Mouse (Mus musculus) spleen, adult 2 months (tissue): Measurements from ENCODE around the gene Il11. TPM values are rescaled to one million over a fixed set of nuclear protein-coding genes. Genes with fewer than 3 reads are reported as not detected.
A peak's percentile ranks its signal among the peaks of the same experiment; 100 is the strongest.
"Not testable (repeated sequence)": the region's sequence is repeated elsewhere in the genome, so short reads cannot be mapped to it uniquely, and the experiment has no call there.

Source experiments
- DNase-seq, 2 experiments: peaks; one replicate each; pipeline versions ENCODE4 v3.0.0 to v3.0.0-alpha.2; 2012 to 2021; ENCODE audit warnings: low spot score in 2 of 2, low read depth in 1 of 2
- H3K27ac ChIP-seq: fragments of 200-500 bp; 2 replicates; pipeline ENCODE4 v1.5.1; 2012; ENCODE audit warnings: low read length, inconsistent platforms; ENCODE audit not compliant: insufficient read depth
- H3K27me3 ChIP-seq: fragments of 200-500 bp; 2 replicates; pipeline ENCODE4 v1.6.1; 2012; ENCODE audit warnings: mild to moderate bottlenecking, moderate library complexity, low read length, inconsistent platforms; ENCODE audit not compliant: control insufficient read depth, insufficient read depth
- H3K36me3 ChIP-seq: fragments of 200-500 bp; 2 replicates; pipeline ENCODE4 v1.6.1; 2012; ENCODE audit warnings: mild to moderate bottlenecking, low read length, inconsistent platforms; ENCODE audit not compliant: control insufficient read depth, insufficient read depth
- H3K4me1 ChIP-seq: fragments of 200-500 bp; 2 replicates; pipeline ENCODE4 v1.6.1; 2011; ENCODE audit warnings: inconsistent platforms; ENCODE audit not compliant: control insufficient read depth, insufficient read depth, insufficient read length
- H3K4me3 ChIP-seq: fragments of 200-500 bp; 2 replicates; pipeline ENCODE4 v1.5.1; 2011; ENCODE audit warnings: mild to moderate bottlenecking, inconsistent platforms; ENCODE audit not compliant: insufficient read depth, insufficient read length; ENCODE audit errors: extremely low read depth
- CTCF ChIP-seq: fragments of 200-500 bp; IDR thresholded peaks from 2 replicates; pipeline ENCODE4 v1.5.1; 2011; ENCODE audit warnings: mild to moderate bottlenecking, inconsistent platforms; ENCODE audit not compliant: insufficient read depth, insufficient read length, insufficient replicate concordance; ENCODE audit errors: extremely low read depth
- POLR2A ChIP-seq: fragments of 200-500 bp; IDR thresholded peaks from 2 replicates; pipeline ENCODE4 v1.6.1; 2011; ENCODE audit warnings: low read depth, low read length, inconsistent platforms
- WGBS: fragments of 180-500 bp; shearing (Covaris S2); methylation state at CpG from one replicate; pipeline ENCODE4 v1.1.7; 2018; 5-methylcytosine and 5-hydroxymethylcytosine counted together
- polyA plus RNA-seq: library from polyadenylated mRNA; depleted of rRNA; stranded (reverse); fragments of >200 nt; gene quantifications from 2 replicates; pipeline ENCODE4 v1.2.3, GENCODE M21; 2012

The Il11 gene
- polyA plus RNA-seq, 1 experiment = 0.23 TPM

DNA sequence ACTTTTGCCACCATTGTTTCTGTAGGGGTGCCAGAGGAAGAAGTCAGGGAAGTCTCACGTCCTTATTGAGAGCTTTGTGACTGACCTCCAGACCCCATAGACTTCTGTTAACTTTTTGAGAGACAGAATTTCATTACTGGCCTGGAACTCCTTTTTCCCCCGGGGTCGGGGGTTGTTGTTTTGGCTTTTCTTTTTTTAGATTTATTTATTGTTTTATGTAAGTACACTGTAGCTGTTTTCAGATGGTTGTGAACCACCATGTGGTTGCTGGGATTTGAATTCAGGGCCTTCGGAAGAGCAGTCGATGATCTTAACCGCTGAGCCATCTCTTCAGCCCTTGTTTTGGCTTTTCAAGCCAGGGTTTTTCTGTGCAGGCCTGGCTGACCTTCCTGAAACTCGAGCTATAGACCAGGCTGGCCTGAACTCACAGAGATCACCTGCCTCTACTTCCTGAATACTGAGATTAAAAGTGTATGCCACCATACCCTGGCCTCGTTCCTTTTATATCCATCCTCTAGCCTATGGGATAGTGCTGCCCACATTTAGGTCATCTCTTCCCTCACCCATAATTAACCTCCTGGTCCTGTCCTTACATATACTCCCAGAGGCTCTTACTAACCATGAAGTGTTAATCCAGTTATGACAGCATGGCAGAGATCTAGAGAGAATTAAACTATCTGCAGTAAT, 30.6 kb upstream of the Il11 start:
- Histone ChIP-seq H3K4me1 (peaks cover 8% of the 10 kb centered on the region), H3K27me3 (no peaks in the 10 kb centered on the region), H3K27ac (peak overlapping the region; percentile 92), H3K36me3 (peaks cover 14% of the 10 kb centered on the region), H3K4me3 (peak overlapping the region; percentile 77)
- 18% methylated on average over 8 of the region's 8 CpGs for WGBS
- DNase-seq = no peak
- TF ChIP-seq CTCF (no peak), POLR2A (no peak)

DNA sequence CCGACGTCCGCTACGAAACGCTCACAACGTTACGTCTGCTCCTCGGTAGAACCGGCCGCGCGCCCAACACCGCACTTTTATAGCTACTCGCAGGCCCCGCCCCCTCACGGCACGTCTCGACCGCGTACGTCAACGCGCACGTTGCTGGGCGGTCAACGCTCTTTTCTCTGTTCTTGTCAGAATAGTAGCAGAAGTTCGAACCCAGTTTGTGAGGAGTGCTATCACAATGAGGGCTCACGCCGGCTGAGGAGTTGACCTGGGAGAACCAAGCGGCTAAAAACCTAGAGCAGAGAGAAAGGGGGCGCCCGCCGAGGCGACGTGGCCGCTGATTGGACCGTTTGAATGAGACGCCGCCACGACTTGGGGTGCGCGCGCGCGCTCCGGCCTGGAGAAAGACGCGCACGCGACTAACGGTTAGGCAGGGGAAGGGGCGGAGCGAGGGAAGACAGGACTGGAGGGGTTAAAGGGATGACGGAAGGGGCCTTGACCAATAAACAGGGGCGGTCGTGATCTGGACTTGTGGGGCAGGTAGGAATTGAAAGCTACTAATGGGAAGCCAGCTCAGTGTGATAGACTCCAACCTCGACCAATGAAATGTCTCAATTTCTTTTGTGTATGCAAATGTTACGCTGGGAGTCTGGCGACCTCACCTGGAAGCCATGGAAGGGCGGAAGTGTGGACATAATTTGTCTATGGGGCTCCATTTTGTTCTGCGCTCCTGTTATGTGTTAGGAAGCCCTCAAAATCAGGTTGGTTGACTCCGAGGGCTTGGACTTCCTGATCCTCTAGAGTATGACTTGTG, 29.8 kb upstream of the Il11 start, which contains the start of gene Ube2s:
Ube2s (minus strand) TSS at position 288 of the 802 bp plus-strand sequence.
- Histone ChIP-seq H3K4me1 (peaks cover 8% of the 10 kb centered on the region), H3K36me3 (peaks cover 17% of the 10 kb centered on the region), H3K27me3 (no peaks in the 10 kb centered on the region), H3K4me3 (peak within 1 kb of the TSS; percentile 77), H3K27ac (peak within 1 kb of the TSS; percentile 92)
- DNase-seq = peak; percentile 97 to 100
- under 1% methylated on average over 62 of the region's 62 CpGs for WGBS
- no peak for TF ChIP-seq CTCF
- TF ChIP-seq POLR2A = peak; percentile 60

DNA sequence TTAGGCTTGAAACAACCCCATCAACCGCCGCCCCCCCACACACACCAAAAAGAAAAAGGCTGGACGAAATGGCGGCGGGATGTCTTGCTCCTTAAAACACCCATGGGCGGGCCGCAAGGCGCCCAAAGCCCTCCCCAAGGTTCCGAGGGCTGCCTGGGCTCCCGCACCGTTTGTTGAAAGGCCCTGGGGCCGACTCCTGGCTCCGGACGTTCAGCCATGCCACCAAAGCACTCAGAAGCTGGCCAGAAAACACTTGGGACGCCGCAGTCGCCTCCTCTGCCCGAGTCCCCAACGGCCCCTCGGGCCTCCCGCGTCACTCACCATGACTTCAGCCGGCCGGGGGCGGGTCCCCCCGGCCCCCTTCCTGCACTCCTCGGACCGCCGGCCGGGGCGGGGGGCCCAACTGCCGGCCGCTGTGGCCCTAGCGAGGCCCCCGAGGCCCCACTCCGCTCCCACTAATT, 29.2 kb upstream of the Il11 start:
- Histone ChIP-seq H3K27ac (peak overlapping the region; percentile 92), H3K36me3 (peaks cover 22% of the 10 kb centered on the region), H3K4me3 (peak overlapping the region; percentile 77), H3K4me1 (peaks cover 8% of the 10 kb centered on the region), H3K27me3 (no peaks in the 10 kb centered on the region)
- peak; percentile 17 to 44 for DNase-seq
- TF ChIP-seq CTCF = no peak
- TF ChIP-seq POLR2A = no peak
- WGBS = 1% methylated on average over 32 of the region's 36 CpGs

DNA sequence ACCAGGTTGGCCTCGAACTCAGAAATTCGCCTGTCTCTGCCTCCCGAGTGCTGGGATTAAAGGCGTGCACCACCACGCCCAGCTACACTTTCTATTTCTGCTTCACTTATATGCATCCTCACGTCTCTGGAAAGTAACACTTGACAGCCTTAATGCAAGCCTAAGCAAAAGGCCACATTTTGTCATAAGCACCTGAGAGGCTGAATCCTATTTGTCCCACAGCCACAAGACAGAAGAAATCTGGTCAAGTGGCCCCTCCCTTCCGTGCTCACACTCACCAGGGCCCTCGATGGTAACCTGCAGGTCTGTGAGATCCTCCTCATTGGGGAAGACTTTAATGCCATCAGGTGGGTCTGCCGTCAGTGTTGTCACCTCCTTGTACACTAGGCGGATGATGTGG, 28.5 kb upstream of the Il11 start:
- Histone ChIP-seq H3K36me3 (peaks cover 23% of the 10 kb centered on the region), H3K4me3 (peak overlapping the region; percentile 77; the same call in 1 of the 2 replicates)
- not testable (repeated sequence) for H3K4me1 ChIP-seq, H3K27me3 ChIP-seq, H3K27ac ChIP-seq, DNase-seq
- 28% methylated on average over 10 of the region's 10 CpGs for WGBS

DNA sequence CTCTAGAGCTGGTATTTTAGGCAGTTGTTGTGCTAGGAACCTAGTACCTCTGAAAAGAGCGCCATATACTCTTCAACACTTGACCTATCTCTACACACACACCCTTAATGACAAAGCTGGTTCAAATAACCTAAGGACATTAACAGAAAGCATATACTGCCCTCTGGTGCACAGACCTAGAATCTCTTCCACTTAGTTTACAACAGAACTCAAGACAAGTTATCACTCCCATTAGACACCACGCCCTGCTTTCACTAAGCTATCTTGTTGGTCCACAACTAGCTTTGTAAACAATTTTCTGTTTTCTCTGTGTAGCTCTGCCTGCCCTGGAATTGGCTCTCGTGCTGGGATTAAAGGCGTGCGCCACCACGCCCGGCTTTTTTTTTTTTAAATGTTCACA, 24.1 kb upstream of the Il11 start:
- TF ChIP-seq CTCF (no peak), POLR2A (no peak)
- 84% methylated on average over 7 of the region's 7 CpGs for WGBS
- H3K4me3 ChIP-seq = no peak overlapping the region
- H3K27ac ChIP-seq = no peak overlapping the region
- H3K27me3 ChIP-seq = no peaks in the 10 kb centered on the region
- H3K4me1 ChIP-seq = peaks cover 3% of the 10 kb centered on the region; the same call in 1 of the 2 replicates
- peak; percentile 21 to 52 for DNase-seq
- H3K36me3 ChIP-seq = peaks cover 25% of the 10 kb centered on the region

DNA sequence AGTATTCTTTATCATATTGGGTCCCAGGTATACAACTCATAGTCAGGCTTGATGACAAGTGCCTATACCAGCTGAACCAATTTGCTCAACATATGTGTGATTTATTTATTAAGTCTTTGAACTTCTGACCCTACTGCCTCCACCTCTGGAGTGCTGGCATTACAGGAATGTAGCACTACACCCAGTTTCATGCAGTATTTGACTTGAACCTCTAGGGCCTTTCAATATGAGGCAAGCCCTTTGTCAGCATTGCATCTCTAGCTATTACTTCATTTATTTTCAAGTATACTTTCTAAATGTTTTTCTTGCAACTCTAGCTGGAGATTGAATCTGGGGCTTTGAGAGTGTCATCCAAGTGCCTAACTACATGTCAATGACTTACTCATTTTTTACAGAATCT, 19.6 kb upstream of the Il11 start:
- peaks cover 6% of the 10 kb centered on the region for H3K36me3 ChIP-seq
- no peaks in the 10 kb centered on the region for H3K4me1 ChIP-seq
- no peak overlapping the region for H3K4me3 ChIP-seq
- no peaks in the 10 kb centered on the region for H3K27me3 ChIP-seq
- TF ChIP-seq POLR2A (no peak), CTCF (no peak)
- H3K27ac ChIP-seq = no peak overlapping the region
- DNase-seq = no peak
